Mouse (Mus musculus): Measurements from ENCODE around the gene Rhd.
"Not testable (repeated sequence)": the region's sequence is repeated elsewhere in the genome, so short reads cannot be mapped to it uniquely, and the experiment has no call there.

Gene Rhd

DNA sequence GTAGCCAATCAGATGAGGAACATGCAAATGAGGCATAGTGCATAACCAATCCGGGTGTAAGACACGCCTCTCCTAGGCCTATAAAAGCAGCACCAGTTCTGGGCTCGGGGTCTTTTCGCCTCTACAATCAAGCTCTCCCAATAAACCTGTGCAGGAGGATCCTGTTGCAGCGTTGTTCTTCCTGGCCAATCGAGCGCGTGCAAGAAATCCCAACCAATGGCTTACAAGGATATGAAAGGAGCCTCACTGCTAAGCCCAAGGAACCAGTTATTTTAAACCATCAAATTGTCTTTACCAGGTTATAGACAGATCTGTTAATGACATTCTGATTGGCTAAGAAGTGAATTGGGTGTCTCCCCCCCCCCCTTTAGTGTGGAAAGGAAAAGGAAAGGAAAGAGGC, 47.1 kb downstream of the Rhd start:
- in situ Hi-C loops (cut with MboI, MseI): not testable (repeated sequence)

DNA sequence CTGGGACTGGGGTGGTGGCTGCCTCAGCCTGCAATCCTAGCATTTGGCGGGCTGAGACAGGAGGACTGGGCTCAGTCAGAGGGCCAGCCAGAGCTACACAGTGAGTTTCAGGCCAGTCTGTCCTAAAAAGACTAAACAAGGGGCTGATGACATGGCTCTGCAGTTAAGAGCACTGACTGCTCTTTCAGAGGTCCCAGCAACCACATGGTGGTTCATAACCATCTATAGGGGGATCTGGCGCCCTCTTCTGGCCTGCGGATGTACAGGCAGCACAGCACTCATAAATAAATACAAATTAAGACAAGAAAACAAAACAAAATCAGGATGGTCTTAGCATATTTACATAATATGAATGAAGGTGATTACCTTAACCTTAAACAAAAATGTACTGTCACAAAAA, 49.1 kb downstream of the Rhd start:
- in situ Hi-C loops (cut with MboI, MseI): no loop called here

DNA sequence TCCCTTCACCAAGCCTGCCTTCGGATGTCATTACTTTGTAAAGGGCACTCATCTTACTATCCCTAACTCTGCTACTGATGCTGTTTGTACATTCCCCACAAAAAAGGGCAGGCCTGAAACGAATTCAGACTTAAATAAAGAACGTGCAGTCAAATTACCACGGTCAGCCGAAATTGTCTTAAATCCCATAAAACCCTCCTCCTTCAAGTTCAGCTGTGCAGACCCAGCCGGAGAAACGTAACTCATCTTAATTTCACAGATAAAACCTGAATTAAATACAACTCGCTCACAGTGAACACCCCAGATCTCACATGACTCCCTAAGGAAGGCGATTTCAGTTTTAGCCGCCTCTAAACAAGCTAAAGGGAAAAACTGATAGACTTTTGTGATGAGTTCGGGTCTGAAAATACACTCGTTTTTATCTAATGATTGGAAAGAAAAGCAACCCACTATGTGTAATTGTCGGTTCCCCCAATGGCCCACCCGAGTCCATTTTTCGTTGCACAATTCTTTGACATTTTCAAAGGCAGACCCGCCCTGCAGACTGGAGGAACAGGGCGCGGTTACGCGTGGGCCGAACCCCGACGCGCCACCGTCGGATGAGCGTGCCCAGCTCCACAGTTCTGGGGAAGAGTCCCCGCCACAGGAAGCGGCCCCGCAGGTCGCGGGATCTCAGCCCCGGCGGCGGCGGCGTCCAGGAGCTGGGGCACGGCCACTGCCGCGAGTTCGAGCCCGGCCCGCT, 50.0 kb downstream of the Rhd start:
- in situ Hi-C loops (cut with MboI, MseI): no loop called here

DNA sequence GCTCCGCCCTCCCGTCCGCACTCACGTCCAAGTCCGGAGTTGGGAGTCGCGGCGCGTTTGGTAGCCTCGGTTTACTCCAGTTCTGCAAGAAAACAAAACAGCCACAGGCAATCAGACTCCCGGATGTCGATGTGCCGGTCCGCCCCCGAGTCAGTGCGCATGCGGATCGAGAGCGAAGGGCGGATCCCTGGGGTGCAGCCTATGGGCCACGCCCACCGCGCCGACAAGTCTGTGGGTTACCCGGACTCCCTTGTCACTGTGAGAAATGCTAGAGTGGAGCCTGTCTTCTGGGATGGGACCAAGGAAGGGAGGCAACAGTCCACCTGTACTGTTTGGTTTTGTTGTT, 50.5 kb downstream of the Rhd start, which contains the start of gene Tmem50a:
Gene Tmem50a, minus strand, starts transcription at position 161 of the 346 bp plus-strand sequence.
- in situ Hi-C loops (cut with MboI, MseI): no loop called here

DNA sequence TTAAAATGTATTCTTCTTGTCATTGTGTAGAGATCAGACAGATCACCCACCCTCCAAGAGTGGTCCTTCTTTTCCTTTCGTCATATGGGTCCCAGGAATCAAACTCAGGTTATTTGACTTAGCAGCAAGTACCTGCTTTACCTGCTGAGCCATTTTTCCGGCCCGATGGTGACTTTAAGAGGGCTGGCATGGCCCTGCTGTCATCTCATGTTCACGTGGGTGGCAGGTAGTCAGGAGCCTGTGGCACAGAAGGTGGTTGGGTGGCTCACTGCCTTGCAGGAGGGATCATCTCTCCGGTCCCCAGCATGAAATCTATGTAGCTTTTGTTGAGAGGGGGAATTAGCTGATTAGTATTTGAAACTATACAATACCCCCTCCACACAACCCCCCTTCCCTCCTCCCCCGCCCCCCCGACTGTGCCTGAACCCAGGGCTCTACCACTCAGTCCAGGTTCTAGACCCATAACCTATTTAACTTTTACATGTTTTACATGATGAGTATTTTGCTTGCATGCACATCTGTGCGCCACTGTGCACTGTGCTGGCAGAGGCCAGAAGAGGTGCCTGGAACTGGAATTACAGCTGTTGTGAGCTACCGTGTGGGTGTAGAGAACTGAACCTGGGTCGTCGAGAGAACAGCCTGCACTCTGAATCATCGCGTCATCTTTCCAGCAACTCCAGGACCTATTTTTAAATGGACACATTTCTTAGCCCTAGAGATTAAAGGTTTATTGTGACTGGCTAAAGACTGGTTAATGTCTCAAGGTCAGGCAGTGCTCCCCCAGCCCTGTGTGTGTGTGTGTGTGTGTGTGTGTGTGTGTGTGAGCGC, 51.1 kb downstream of the Rhd start:
- in situ Hi-C loops (cut with MboI, MseI): no loop called here

DNA sequence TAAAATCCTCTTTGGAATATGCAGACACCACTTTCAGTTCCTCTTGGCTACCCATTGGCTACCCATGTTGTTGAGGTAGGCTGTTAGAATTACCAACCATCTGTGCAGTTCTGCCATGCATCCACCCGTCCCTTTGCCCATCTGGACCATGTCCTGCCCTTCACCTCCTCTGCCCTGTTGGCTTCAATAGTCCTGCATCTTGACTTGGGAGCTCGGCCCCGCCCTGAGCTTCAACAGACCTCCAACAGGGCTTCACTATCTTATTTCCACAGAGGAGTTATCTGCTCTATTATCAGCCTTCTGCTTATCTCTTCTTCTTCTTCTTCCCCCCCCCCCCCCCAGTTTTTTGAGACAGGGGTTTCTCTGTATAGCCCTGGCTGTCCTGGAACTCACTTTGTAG, 52.9 kb downstream of the Rhd start:
- in situ Hi-C loops (cut with MboI, MseI): no loop called here

DNA sequence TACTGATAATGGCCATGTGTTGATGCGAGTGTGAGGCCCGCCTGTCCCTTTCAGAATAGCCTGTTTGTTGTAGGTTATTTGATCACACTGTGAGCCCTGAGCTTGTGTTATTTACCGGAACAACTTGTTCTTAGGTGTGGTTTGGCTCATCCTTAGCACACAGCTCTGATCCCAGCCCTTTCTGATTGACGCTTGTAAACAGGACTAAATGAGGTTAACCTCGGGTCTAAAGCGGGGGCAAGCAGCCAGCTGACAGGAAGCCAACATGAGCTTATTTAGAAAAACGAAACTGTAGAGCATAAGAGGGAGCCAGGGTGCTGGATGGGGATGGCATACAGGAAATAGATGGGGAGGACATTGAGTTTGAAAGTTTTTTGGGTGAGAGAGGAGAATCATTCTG, 54.0 kb downstream of the Rhd start:
- in situ Hi-C loops (cut with MboI, MseI): no loop called here

DNA sequence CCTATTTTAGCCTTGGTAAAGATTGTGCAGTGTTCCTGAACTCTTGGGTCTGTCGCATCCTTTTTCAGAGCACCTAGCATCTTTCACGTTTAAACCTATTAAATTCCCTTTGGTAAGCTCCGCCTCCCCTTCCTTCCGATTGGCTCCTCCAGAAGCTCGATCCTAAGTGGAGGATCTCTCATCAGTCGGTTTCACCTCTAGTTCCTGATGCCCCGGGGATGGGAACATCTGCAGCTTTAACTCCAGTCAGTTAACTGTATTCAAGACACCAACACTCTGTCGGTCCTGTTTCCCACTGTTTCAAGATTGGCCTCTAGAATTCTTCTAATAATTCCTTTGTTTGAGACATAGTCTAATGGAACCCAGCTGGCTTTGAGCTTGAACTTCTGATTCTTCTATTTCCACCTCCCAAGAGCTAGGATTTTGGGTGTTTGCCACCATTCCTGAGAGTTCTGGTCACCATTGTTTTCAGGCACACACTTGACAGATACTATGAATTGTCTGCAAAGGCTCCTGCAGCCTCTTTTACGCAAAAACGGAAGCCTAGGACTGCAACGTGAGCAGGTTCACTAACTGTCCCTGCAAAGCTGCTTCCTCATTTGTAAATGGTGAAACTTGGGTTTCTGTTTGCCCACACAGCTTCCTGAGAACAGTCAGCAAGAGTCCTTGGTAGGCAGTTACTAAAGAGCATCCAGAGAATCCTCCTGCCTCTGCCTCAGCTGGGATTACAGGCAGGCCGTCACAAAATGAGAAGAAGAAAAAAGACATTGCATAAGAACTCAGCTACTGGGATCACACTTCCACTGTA, 55.6 kb downstream of the Rhd start:
- in situ Hi-C loops (cut with MboI, MseI): no loop called here

DNA sequence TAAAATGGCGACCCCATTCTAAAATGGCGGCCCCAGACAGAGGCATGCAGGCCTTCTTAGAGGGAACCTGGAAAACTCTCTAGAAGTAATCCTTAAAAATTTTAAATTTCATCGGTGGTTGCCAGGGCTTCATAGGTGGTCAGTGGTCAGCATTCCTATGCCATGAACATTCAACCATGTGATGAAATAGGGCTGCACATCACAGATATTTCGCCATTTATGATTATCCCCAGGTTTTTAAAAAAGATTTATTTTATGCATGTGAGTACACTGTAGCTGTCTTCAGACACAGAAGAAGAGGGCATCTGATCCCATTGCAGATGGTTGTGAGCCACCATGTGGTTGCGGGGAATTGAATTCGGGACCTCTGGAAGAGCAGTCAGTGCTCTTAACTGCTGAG, 56.3 kb downstream of the Rhd start:
- in situ Hi-C loops (cut with MboI, MseI): no loop called here

DNA sequence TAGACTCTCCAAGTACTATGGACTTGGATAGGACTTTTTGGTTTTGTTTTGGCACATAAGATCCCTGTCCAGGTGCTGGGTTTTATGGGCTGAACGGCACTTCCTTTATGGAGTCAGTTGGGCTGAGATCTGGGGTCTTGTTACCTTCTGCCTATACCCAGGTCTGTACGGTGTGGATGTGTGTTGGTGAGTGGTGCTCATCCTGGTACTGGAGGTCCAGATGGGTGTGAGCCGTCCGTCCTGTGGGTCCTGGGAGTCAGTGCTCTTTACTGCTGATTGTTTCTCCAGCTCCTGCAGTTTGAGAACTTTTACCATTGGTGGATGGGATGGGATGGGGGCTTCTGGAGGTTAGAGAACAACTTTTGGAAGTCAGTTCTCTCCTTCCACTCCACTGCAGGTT, 57.4 kb downstream of the Rhd start:
- in situ Hi-C loops (cut with MboI, MseI): no loop called here

DNA sequence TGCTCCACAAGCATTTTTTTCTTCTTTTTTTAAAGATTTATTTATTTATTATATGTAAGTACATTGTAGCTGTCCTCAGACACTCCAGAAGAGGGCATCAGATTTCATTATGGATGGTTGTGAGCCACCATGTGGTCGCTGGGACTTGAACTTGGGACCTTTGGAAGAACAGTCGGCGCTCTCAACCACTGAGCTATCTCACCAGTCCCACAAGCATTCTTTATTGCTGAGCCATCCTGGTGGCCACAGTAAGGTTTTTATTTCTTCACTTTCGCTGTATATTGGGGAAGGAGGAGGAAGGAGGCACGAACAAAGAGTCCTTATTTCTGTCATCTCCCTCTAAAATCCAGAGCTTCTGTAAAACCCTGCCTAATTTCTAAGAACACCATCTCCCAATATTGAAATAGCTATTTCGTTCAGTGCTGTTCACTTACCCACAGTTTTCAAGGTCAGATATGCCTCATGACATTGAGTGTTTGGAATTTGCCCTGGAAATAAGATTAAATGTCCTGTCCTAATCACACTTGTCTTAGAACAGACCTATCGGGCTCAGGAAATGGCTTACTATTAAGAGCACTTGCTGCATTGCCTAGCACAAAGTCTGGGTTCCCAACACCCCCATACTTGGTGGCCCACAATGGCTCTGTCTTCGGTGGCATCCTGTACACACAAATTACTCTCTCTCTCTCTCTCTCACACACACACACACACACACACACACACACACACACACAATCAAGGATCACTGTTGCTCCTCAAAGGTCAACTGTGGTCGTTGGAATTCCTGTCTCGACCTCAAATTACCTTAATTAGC, 58.0 kb downstream of the Rhd start:
- in situ Hi-C loops (cut with MboI, MseI): no loop called here

DNA sequence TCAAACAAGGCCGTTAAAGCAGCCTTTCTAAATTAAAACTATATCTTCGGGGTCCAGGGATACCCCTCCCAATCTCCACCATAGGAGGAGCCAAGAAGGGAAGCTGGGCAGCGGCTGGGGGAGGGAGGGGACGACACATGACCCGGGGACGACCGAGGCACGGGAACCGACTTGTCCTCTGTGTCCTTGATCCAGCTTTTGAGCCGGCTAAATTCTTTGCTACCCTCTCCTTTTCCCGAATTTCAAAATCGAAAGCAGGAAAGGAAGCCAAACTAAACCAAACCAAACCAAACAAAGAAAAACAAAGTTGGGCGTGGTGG, 58.5 kb downstream of the Rhd start:
- in situ Hi-C loops (cut with MboI, MseI): no loop called here

DNA sequence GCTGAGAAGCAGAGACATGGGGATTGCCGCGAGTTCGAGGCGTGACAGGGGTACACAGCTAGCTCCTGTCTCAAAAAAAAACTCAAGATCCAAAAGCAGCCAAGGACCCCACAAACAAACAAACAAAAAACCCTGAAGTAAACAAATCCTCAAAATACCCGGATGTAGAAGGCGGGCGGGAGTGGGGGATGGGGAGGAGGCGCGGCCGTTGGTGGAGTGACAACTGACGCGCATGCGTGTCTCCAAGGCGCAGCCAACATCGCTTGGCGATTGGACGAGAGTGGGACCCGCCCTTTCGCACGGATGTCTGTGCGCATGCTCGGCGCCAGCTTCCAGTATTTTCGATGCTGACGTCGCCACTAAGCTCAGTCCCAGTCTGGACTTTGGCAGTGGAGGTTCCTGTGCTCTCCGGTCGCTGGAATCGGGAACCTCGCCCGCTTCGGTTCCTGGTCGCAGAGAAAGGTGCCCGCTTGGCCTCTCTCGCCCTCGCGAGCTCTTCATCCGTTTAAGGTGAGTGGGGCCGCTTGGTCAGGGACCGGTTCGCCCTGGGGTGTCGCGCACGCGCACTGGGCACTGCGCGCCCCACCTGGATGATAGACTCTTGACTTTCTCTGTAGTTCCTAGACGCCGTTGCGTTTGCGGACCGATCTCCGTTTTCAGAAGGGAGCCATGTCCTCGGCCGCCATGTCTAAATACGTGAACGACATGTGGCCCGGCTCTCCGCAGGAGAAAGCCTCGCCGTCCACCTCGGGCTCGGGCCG, 59.1 kb downstream of the Rhd start, which contains the start of gene Rsrp1:
Gene Rsrp1, plus strand, starts transcription at position 335 of the 761 bp plus-strand sequence.
- in situ Hi-C loops (cut with MboI, MseI): no loop called here

DNA sequence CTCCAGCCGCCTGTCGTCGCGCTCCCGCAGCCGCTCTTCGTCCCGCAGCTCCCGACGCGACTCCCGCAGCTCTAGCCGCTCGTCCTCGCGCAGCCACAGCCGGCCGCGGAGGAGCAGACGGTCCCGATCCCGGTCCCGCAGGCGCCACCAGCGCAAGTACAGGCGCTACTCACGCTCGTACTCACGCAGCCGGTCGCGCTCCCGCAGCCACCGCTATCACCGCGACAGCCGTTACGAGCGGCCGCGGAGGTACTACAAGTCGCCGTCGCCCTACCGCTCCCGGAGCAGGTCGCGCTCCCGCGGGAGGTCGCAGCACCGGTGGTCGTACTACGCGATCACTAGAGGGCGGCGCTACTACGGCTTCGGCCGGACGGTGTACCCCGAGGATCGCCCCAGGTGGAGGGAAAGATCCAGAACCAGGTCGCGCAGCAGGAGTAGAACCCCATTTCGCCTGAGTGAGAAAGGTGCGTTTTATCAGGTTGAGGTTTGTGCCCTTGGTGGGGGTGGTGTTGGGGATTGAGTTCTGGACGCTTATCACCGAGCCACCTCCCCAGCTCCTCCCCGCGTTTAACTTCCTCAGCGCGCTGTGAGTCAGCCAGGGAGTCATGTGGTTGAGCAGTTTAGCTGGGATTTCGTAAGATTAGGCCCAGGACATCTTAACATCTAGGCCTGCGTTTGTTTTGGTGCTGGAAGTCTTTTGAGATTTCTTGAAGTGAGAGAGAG, 59.8 kb downstream of the Rhd start:
- in situ Hi-C loops (cut with MboI, MseI): no loop called here

DNA sequence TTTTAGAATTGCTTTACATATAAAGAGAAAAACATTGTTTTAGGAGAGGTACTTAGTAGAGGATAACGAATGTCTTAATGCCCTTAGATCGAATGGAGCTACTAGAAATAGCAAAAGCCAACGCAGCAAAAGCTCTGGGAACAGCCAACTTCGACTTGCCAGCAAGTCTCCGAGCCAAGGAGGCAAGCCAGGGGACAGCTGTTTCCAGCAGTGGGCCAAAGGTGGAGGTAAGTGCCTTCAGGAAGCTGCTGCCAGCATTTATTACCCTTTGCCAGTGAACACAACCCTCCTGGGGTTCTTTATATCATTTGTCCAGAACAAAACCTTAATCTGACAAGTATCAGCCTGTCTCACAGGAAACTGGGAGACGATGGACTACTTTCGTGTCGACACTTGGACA, 60.9 kb downstream of the Rhd start:
- in situ Hi-C loops (cut with MboI, MseI): no loop called here

DNA sequence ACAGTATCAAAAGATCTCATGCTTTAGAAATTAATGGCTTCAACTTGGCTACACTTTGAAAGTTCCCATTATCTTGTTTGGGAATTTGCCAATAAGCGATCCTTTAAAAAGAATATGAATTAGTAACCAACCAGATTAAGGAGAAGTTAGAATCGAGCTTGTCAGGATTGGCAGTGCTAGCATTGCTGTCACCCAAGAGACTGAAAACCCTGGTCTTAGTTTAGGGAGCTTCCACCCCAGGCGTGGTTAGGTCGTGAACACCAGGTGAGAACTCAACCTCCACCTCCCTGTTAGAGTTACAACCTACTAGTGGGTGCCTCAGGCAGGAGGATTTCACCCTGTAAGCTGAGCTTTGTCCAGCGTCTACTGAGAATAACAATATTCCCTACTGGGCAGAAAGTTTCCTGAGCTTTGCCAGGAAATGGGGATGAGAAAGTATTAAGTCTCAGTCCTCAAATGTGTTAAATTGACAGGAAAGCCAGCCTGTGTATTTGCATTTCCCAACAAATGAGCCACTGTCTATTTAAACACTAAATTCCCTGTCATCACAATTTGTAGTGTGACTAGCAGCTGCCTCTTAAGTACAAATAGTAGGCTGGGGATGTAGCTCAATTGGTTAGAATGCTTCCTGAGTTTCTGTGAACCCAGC, 63.6 kb downstream of the Rhd start:
- in situ Hi-C loops (cut with MboI, MseI): no loop called here

DNA sequence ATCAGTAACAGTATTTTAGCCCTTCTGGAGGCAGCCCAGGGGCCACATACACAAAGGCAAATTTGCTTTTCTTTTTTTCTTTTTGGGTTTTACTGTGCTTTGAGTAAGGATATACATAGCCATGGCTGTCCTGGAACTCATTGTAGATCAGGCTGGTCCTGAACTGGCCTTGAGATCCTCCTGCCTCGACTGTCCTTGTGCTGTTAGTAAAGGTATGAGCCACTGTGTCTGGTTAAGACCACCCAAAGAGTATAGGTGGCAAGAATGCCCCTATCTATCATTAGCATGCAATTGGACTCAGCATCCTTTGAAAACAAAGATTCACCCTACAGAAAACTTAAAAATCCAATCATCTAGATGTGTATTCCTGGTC, 64.1 kb downstream of the Rhd start:
- in situ Hi-C loops (cut with MboI, MseI): no loop called here

DNA sequence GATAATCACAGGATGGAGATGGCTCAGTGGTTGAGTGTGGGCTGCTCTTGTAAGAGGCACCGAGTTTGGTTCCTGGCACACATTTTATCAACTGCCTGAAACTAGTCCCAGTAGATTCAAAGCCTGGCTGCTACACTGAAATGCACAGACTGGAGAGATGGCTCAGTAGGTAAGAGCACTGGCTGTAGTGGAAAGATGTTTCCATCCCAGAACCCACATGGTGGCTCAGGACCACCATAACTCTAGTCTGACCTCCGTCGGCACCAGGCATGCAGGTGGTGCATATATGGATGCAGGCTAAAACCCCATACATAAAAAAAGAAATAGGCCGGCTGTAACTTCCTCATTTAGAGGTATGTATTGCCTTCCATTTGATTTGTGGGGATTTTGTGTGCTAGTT, 65.2 kb downstream of the Rhd start:
- in situ Hi-C loops (cut with MboI, MseI): no loop called here

DNA sequence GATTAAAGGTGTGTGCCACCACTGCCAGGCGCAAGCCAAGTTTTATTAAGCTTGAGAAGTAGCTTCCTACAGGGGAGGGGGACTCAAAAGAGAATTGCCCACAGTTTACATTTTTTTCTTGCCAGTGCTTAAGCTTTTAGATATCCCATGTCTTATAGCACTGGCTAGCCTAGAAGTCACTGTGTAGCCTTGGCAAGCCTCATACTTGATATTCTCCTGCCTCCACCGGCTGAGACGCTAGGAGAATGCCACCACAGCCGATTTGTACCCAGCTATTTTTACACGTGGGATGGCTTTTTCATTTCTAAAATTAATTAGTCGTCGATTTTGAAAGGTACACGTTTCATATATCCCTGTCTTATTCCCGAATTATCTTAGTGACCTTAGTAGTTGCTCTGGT, 65.9 kb downstream of the Rhd start:
- in situ Hi-C loops (cut with MboI, MseI): no loop called here

All from regulatory T cell (primary cell).